Mouse (Mus musculus) lung, adult 2 months (tissue): ENCODE results near the gene Inava. TPM values are rescaled to one million over a fixed set of nuclear protein-coding genes. Genes with fewer than 3 reads are reported as not detected.

ENCODE experiments used
- DNase-seq: peaks from one replicate; pipeline ENCODE4 v3.0.0; 2022
- H3K4me1 ChIP-seq: fragments of 200-500 bp; 2 replicates; pipeline ENCODE4 v1.6.1; 2011; ENCODE audit warnings: low read length; ENCODE audit not compliant: control insufficient read depth, insufficient read depth
- H3K4me3 ChIP-seq: fragments of 200-500 bp; replicated peaks from 2 replicates; pipeline ENCODE3; 2011; ENCODE audit warnings: low read depth, mild to moderate bottlenecking, control low read depth, low read length; ENCODE audit errors: extremely low read depth
- CTCF ChIP-seq: fragments of 200-500 bp; IDR thresholded peaks from 2 replicates; pipeline ENCODE4 v1.5.1; 2011; ENCODE audit warnings: mild to moderate bottlenecking, low read length, control low read depth; ENCODE audit not compliant: insufficient read depth
- POLR2A ChIP-seq: fragments of 200-500 bp; IDR thresholded peaks from 2 replicates; pipeline ENCODE4 v1.6.1; 2011; ENCODE audit warnings: low read depth, mild to moderate bottlenecking, control low read depth, low read length, borderline replicate concordance; ENCODE audit errors: extremely low read depth
- WGBS: fragments of 180-500 bp; shearing (Covaris S2); methylation state at CpG from one replicate; pipeline ENCODE4 v1.1.7; 2018; 5-methylcytosine and 5-hydroxymethylcytosine counted together
- polyA plus RNA-seq: library from polyadenylated mRNA; depleted of rRNA; stranded (reverse); fragments of >200 nt; gene quantifications from 2 replicates; pipeline ENCODE4 v1.2.3, GENCODE M21; 2012; rRNA removed

The Inava gene
- polyA plus RNA-seq, 1 experiment: 7.3 TPM

DNA sequence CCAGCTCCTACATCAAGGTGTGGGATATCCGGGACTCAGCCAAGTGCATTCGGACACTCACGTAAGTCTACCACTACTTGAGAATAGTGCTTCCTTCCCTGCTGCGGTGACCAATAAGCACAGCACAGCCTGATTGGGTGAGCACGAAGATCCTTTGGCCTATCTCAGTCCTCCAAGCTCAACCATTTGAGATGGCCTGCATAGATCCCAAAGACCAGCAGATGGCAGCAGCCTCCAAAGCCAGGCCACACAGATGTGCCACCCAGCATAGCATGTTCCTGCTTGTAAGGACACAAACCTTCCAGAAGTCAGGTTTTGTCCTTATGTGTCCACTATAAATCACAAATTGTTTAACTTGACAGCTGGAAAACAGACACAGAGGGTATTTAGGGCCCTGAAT, 64.0 kb downstream of the Inava start:
- 8% methylated on average over 5 of the region's 5 CpGs for WGBS
- no peak overlapping the region for H3K4me3 ChIP-seq
- TF ChIP-seq POLR2A (no peak), CTCF (peak; percentile 98)
- peak; percentile 58 for DNase-seq
- peaks cover 3% of the 10 kb centered on the region for H3K4me1 ChIP-seq

DNA sequence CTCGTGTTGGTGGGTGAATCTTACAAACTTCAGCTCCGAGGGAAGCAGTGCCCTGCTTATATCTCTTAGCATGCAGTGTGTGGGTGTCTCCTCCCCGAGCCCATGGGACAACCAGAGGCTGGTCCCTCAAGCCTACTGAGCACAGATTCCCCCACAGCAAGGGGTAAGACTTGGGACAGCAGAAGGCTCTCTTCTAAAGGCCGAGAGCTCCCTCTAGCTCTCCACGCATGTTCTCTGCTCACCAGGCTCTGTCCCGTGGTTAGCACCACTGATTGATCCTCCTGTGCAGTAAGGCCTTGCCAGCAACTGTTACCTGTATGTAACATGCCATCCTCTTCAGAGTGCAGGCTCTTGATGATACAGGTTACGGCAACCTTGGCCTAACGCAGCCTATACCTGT, 66.4 kb downstream of the Inava start:
- no peak for DNase-seq
- TF ChIP-seq POLR2A (no peak), CTCF (peak; percentile 53)
- H3K4me3 ChIP-seq: no peak overlapping the region
- no peaks in the 10 kb centered on the region for H3K4me1 ChIP-seq
- 69% methylated on average over 8 of the region's 8 CpGs for WGBS

DNA sequence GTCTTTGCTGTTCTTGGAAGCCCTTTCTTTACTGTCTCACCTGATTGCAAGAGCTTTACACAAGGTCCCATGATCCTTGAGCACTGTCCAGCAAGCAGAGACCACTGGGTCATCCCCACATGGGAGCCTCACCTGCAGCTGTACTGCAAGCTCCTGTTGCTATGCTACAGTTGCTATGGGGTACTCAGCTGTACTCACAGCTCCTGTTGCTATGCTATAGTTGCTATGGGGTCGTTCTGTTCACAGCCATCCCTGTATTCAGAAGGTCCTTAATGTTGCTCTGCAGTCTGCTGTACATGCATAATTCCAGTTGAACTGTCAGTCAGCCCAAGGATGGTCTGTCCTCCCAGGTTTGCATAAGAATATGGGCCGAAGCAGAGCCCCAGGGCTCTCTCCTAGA, 68.6 kb downstream of the Inava start:
- Histone ChIP-seq H3K4me3 (no peak overlapping the region), H3K4me1 (no peaks in the 10 kb centered on the region)
- no peak for DNase-seq
- WGBS: 68% methylated on average over 2 of the region's 2 CpGs
- TF ChIP-seq CTCF: no peak

Other genes starting within 250 kb of the Inava start
- 0.05 TPM in 1 of 2 replicates, not detected in the other for gene Igfn1, start 227.9 kb downstream of the Inava start, polyA plus RNA-seq
- gene Tmem9, start 226.1 kb downstream of the Inava start, polyA plus RNA-seq: 56.4 and 73.2 TPM in 2 replicates
- gene Ascl5, start 183.5 kb downstream of the Inava start, polyA plus RNA-seq: not detected in 2 replicates
- 2.9 and 7.5 TPM in 2 replicates for gene Cacna1s, start 181.5 kb downstream of the Inava start, polyA plus RNA-seq
- 12.1 and 14.4 TPM in 2 replicates for gene Kif21b, start 102.9 kb downstream of the Inava start, polyA plus RNA-seq
- gene Mroh3, start 21.4 kb downstream of the Inava start, polyA plus RNA-seq: 0.14 TPM in 1 of 2 replicates, not detected in the other
- 0.14 and 0.45 TPM in 2 replicates for gene Gpr25, start 26.6 kb upstream of the Inava start, polyA plus RNA-seq
- 11.6 and 18.7 TPM in 2 replicates for gene Camsap2, start 111.8 kb upstream of the Inava start, polyA plus RNA-seq
- 2.1 and 3.6 TPM in 2 replicates for gene Ddx59, start 181.0 kb upstream of the Inava start, polyA plus RNA-seq
- gene Kif14, start 232.1 kb upstream of the Inava start, polyA plus RNA-seq: 0.07 and 0.25 TPM in 2 replicates